Mouse (Mus musculus): Measurements from ENCODE around the gene Npas1. TPM values are rescaled to one million over a fixed set of nuclear protein-coding genes. Genes with fewer than 3 reads are reported as not detected.

Npas1 gene
- total and polyA plus RNA-seq, 3 experiments = 0.08 to 1.3 TPM; not detected in 1

DNA sequence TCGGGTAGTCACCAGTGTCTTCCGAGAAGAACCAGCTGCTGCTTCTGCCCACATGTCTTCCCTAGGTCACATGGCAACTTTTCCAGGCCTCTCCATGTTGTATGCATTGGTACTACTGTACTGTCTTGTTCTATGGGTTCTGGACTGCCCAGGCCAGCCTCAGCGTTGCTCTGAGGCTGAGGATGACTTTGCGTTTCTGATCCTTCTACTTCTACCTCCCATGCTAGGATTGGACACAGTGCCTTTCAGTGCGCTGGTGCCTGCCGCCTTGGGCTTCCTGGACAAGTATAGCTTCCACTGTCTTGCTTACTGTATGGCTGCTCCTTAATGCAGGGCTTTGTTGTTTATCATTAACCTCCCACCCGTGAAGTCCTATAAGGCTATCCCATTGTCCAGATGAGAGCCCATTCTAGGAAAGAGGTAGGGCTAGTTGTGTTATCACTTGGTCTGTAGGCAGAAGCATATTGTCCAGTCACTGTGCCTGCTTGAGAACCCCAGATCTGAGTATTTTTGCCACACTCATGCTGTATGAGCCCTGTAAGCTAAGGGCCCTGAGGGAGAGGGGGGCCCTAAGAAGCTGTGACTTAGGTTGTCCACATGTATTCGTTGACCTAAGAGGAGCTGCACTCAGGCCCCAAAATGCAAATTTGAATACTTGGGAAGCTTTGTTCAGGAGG is 65.2 kb downstream of the Npas1 start:
- H3K27me3 ChIP-seq (ENCODE audit: control insufficient read depth in 1 of 2, insufficient read depth in 2 of 2, low read length in 2 of 2) = no peaks in the 10 kb centered on the region
- peaks cover 2% of the 10 kb centered on the region for H3K79me2 ChIP-seq (ENCODE audit: control insufficient read depth, insufficient read depth, low read length, poor library complexity)
- peaks cover 0 to 5% of the 10 kb centered on the region in 2 experiments; a peak in 1 of 4 replicates for H3K4me1 ChIP-seq (ENCODE audit: control insufficient read depth in 1 of 2, insufficient read depth in 2 of 2, low read length in 2 of 2)
- peaks cover 0 to 5% of the 10 kb centered on the region in 2 experiments; a peak in 2 of 4 replicates for H3K36me3 ChIP-seq (ENCODE audit: control insufficient read depth in 1 of 2, insufficient read depth in 2 of 2, low read length in 2 of 2)
- H3K4me3 ChIP-seq (ENCODE audit: control insufficient read depth in 1 of 2, insufficient read depth in 1 of 2, low read depth in 2 of 2, low read length in 2 of 2) = no peak overlapping the region
- no peak overlapping the region for H3K9ac ChIP-seq (ENCODE audit: control insufficient read depth, low read depth, low read length, poor library complexity, severe bottlenecking)
- TF ChIP-seq EP300 (IDR thresholded peaks at IDR 0.05; ENCODE audit: low read depth in 1 of 2, low read length in 2 of 2) = no peak
- H3K9me3 ChIP-seq (replicated peaks; ENCODE audit: insufficient read depth, low read length) = no peaks in the 10 kb centered on the region
- DNase-seq (ENCODE audit: low read depth, low spot score) = no peak
- H3K27ac ChIP-seq (ENCODE audit: control insufficient read depth, low read depth, low read length) = no peak overlapping the region

DNA sequence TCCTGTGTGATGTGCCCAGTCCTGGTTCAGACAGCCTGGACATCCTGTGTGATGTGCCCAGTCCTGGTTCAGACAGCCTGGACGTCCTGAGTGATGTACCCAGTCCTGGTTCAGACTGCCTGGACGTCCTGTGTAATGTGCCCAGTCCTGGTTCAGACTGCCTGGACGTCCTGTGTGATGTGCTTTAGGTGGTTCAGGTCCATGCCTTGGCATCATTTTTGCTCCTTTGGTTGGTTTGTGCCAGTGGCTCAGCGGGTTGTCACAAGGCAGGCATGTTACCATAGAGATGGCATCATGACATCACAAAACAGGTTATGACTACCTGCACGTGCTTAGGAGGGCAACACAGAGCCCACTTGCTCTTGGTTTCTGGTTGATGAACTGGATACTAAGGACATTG is 66.4 kb downstream of the Npas1 start:
- TF ChIP-seq KAT2A (conservative IDR thresholded peaks at IDR 0.05; ENCODE audit: low read depth, low read length) (no peak), MAFK (IDR thresholded peaks at IDR 0.05; ENCODE audit: borderline replicate concordance, low read depth, low read length) (no peak)
- Histone ChIP-seq H3K27me3 (ENCODE audit: control insufficient read depth in 1 of 2, insufficient read depth in 2 of 2, low read length in 2 of 2) (no peaks in the 10 kb centered on the region), H3K9me3 (replicated peaks; ENCODE audit: insufficient read depth, low read length) (no peaks in the 10 kb centered on the region), H3K36me3 (ENCODE audit: control insufficient read depth in 1 of 2, insufficient read depth in 2 of 2, low read length in 2 of 2) (peaks cover under 1 to 7% of the 10 kb centered on the region in 2 experiments; a peak in 3 of 4 replicates), H3K4me1 (ENCODE audit: control insufficient read depth in 1 of 2, insufficient read depth in 2 of 2, low read length in 2 of 2) (peaks cover 3 to 16% of the 10 kb centered on the region in 2 experiments; a peak in 3 of 4 replicates), H3K9ac (ENCODE audit: control insufficient read depth, low read depth, low read length, poor library complexity, severe bottlenecking) (no peak overlapping the region), H3K4me3 (ENCODE audit: control insufficient read depth in 1 of 2, insufficient read depth in 1 of 2, low read depth in 2 of 2, low read length in 2 of 2) (no peak overlapping the region), H3K27ac (ENCODE audit: control insufficient read depth, low read depth, low read length) (no peak overlapping the region), H3K79me2 (ENCODE audit: control insufficient read depth, insufficient read depth, low read length, poor library complexity) (peaks cover 9% of the 10 kb centered on the region)
- DNase-seq (ENCODE audit: low read depth, low spot score) = no peak

DNA sequence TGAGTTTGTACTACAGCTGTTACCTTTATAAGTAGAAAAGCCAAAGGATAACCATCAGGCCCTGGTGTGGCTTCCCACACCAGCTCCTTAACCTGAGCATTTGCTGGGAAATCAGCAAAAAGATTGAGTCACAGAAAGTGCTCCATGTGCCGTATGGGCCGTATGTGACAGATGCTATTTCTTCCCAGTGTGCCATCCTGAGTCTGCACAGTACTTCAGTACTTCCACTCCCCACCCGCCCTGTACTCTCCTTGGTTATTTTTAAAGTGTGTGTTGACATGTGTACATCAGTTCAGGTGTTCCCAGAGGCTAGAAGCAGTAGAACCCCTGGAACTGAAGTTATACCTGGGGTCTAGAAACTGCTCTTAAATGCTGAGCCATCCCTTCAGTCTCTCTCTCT is 70.5 kb downstream of the Npas1 start:
- Histone ChIP-seq H3K4me3 (ENCODE audit: control insufficient read depth in 1 of 2, insufficient read depth in 1 of 2, low read depth in 2 of 2, low read length in 2 of 2) (no peak overlapping the region), H3K79me2 (ENCODE audit: control insufficient read depth, insufficient read depth, low read length, poor library complexity) (peaks cover 32% of the 10 kb centered on the region), H3K4me1 (ENCODE audit: control insufficient read depth in 1 of 2, insufficient read depth in 2 of 2, low read length in 2 of 2) (peaks cover 9 to 35% of the 10 kb centered on the region in 2 experiments), H3K27ac (ENCODE audit: control insufficient read depth, low read depth, low read length) (no peak overlapping the region), H3K9ac (ENCODE audit: control insufficient read depth, low read depth, low read length, poor library complexity, severe bottlenecking) (no peak overlapping the region), H3K9me3 (replicated peaks; ENCODE audit: insufficient read depth, low read length) (no peaks in the 10 kb centered on the region), H3K27me3 (ENCODE audit: control insufficient read depth in 1 of 2, insufficient read depth in 2 of 2, low read length in 2 of 2) (no peaks in the 10 kb centered on the region), H3K36me3 (ENCODE audit: control insufficient read depth in 1 of 2, insufficient read depth in 2 of 2, low read length in 2 of 2) (peaks cover 0 to 22% of the 10 kb centered on the region in 2 experiments; a peak in 2 of 4 replicates)
- DNase-seq (ENCODE audit: low read depth, low spot score) = no peak
- no peak for TF ChIP-seq EP300 (IDR thresholded peaks at IDR 0.05; ENCODE audit: low read depth in 1 of 2, low read length in 2 of 2)
- TF ChIP-seq TCF12 (IDR thresholded peaks at IDR 0.05; ENCODE audit: low read depth, low read length) = no peak
- no peak for TF ChIP-seq GABPA (IDR thresholded peaks at IDR 0.05; ENCODE audit: low read depth, low read length)
- no peak for TF ChIP-seq UBTF (IDR thresholded peaks at IDR 0.05; ENCODE audit: borderline replicate concordance, insufficient read depth, low read depth, low read length)

Other genes with a start within 250 kb of the Npas1 start
- 0.92 and 1.7 TPM in 2 replicates for gene C5ar2, start 233.6 kb downstream of the Npas1 start, total RNA-seq (2012; rRNA removed)
- under 1 TPM in 1 of 2 experiments, not detected in 1; 0.49 TPM for gene C5ar2, start 233.6 kb downstream of the Npas1 start, polyA plus RNA-seq (2012; ENCODE audit: insufficient read depth in 1 of 2, insufficient read length in 2 of 2, low read depth in 1 of 2, low replicate concordance in 2 of 2, missing spikeins in 1 of 2)
- not detected in 2 replicates for gene C5ar1, start 218.2 kb downstream of the Npas1 start, total RNA-seq (2012; rRNA removed)
- gene C5ar1, start 218.2 kb downstream of the Npas1 start, polyA plus RNA-seq (2012; ENCODE audit: insufficient read depth in 1 of 2, insufficient read length in 2 of 2, low read depth in 1 of 2, low replicate concordance in 2 of 2, missing spikeins in 1 of 2) = not detected
- 38.0 and 50.7 TPM in 2 replicates for gene Inafm1, start 204.1 kb downstream of the Npas1 start, total RNA-seq (2012; rRNA removed)
- 10 to 100 TPM in 1 of 2 experiments, not detected in 1; 87.6 TPM for gene Inafm1, start 204.1 kb downstream of the Npas1 start, polyA plus RNA-seq (2012; ENCODE audit: insufficient read depth in 1 of 2, insufficient read length in 2 of 2, low read depth in 1 of 2, low replicate concordance in 2 of 2, missing spikeins in 1 of 2)
- 57.4 and 63.6 TPM in 2 replicates for gene Ccdc9, start 190.9 kb downstream of the Npas1 start, total RNA-seq (2012; rRNA removed)
- gene Ccdc9, start 190.9 kb downstream of the Npas1 start, polyA plus RNA-seq (2012; ENCODE audit: insufficient read depth in 1 of 2, insufficient read length in 2 of 2, low read depth in 1 of 2, low replicate concordance in 2 of 2, missing spikeins in 1 of 2) = 10 to 100 TPM in 1 of 2 experiments, not detected in 1; 97.1 TPM
- 2.9 and 4.4 TPM in 2 replicates for gene Bbc3, start 169.3 kb downstream of the Npas1 start, total RNA-seq (2012; rRNA removed)
- gene Bbc3, start 169.3 kb downstream of the Npas1 start, polyA plus RNA-seq (2012; ENCODE audit: insufficient read depth in 1 of 2, insufficient read length in 2 of 2, low read depth in 1 of 2, low replicate concordance in 2 of 2, missing spikeins in 1 of 2) = 1 to 10 TPM in 1 of 2 experiments, not detected in 1; 9.3 TPM
- 182 and 187 TPM in 2 replicates for gene Sae1, start 89.9 kb downstream of the Npas1 start, total RNA-seq (2012; rRNA removed)
- 100 to 1,000 TPM in 1 of 2 experiments, not detected in 1; 287 TPM for gene Sae1, start 89.9 kb downstream of the Npas1 start, polyA plus RNA-seq (2012; ENCODE audit: insufficient read depth in 1 of 2, insufficient read length in 2 of 2, low read depth in 1 of 2, low replicate concordance in 2 of 2, missing spikeins in 1 of 2)
- gene Zc3h4, start 76.8 kb downstream of the Npas1 start, total RNA-seq (2012; rRNA removed) = 32.2 and 32.9 TPM in 2 replicates
- gene Zc3h4, start 76.8 kb downstream of the Npas1 start, polyA plus RNA-seq (2012; ENCODE audit: insufficient read depth in 1 of 2, insufficient read length in 2 of 2, low read depth in 1 of 2, low replicate concordance in 2 of 2, missing spikeins in 1 of 2) = 10 to 100 TPM; 59.4 to 71.8 TPM
- gene Tmem160, start 24.9 kb downstream of the Npas1 start, total RNA-seq (2012; rRNA removed) = 90.1 and 90.8 TPM in 2 replicates
- gene Tmem160, start 24.9 kb downstream of the Npas1 start, polyA plus RNA-seq (2012; ENCODE audit: insufficient read depth in 1 of 2, insufficient read length in 2 of 2, low read depth in 1 of 2, low replicate concordance in 2 of 2, missing spikeins in 1 of 2) = 10 to 100 TPM in 1 of 2 experiments, not detected in 1; 73.3 TPM
- 6.7 and 7.4 TPM in 2 replicates for gene Arhgap35, start 137.3 kb upstream of the Npas1 start, total RNA-seq (2012; rRNA removed)
- 10 to 100 TPM in 1 of 2 experiments, not detected in 1; 13.4 TPM for gene Arhgap35, start 137.3 kb upstream of the Npas1 start, polyA plus RNA-seq (2012; ENCODE audit: insufficient read depth in 1 of 2, insufficient read length in 2 of 2, low read depth in 1 of 2, low replicate concordance in 2 of 2, missing spikeins in 1 of 2)
- not detected in 2 replicates for gene Ceacam15, start 198.0 kb upstream of the Npas1 start, total RNA-seq (2012; rRNA removed)
- not detected for gene Ceacam15, start 198.0 kb upstream of the Npas1 start, polyA plus RNA-seq (2012; ENCODE audit: insufficient read depth in 1 of 2, insufficient read length in 2 of 2, low read depth in 1 of 2, low replicate concordance in 2 of 2, missing spikeins in 1 of 2)
- not detected in 2 replicates for gene Ceacam9, start 244.2 kb upstream of the Npas1 start, total RNA-seq (2012; rRNA removed)
- gene Ceacam9, start 244.2 kb upstream of the Npas1 start, polyA plus RNA-seq (2012; ENCODE audit: insufficient read depth in 1 of 2, insufficient read length in 2 of 2, low read depth in 1 of 2, low replicate concordance in 2 of 2, missing spikeins in 1 of 2) = not detected